Mouse (Mus musculus): ENCODE measurements around the gene Lgr5.

DNA sequence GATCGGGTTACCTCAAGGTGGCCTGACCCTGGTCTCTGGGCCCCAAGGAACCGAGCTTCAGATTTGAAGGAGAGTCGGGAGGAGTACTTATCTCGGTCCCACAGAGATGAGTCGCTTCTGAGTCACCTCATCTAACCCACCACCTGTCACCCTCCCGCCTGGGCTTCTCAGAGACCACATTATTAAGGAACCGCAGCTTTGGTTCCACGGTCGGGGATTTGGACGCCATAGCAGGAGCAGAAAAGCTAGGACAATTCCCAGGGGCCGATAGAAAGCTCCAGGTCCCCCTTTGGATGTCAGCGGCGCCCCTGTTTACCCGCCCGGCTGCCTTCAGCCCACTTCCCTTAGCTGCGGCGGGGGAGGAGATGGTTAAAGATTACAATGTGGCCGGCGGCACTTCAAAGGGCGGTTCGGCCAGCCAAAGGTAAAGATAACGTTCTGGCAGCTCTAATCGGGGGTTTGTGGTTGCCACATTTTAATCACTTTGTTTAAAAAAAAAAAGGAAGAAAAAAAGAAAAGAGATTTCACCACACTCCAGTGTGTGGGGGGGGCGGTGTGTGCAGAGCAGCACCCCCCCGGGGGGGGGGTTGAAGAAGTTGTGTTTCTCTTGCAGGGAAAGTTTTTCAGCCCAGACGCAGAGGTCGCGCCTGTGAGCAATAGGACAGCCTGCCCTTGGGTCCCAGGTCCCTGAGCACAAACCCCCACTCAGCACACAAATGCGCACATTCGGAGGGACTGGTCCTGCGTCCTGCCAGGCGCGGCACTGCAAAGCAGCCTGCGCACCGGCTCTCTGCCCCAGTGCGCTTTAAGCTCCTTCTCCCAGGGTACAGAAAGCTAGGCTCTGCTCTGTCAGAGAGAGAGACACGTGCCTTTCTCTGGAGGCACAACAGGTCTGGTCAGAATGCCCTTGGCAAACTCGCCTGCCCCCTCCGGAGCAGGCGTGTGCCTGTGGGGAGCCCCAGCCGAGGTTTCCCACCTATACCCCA lies 1.0 kb downstream of the Lgr5 start:
- TF ChIP-seq CTCF (IDR thresholded peaks at IDR 0.05; ENCODE audit: low read depth) (no peak), EP300 (IDR thresholded peaks at IDR 0.05; ENCODE audit: low read depth) (no peak)
